Mouse (Mus musculus) layer of hippocampus, adult 9-11 months (tissue): ENCODE measurements around the gene Rbms3.

ENCODE experiments used
- DNase-seq: peaks from one replicate; pipeline ENCODE4 v3.0.0; 2022

Gene Rbms3

GRCm38 (mm10) chr9:117029953-117030352 is 599.8 kb downstream of the Rbms3 start:
- no peak for DNase-seq

GRCm38 (mm10) chr9:117028586-117028985 is 601.1 kb downstream of the Rbms3 start:
- DNase-seq: no peak

- DNase-seq: no peak
Measured at GRCm38 (mm10) chr9:117022086-117022485, 607.6 kb downstream of the Rbms3 start.

- no peak for DNase-seq
Measured at GRCm38 (mm10) chr9:117021506-117021905, 608.2 kb downstream of the Rbms3 start.

- DNase-seq: no peak
Measured at GRCm38 (mm10) chr9:117020216-117020615, 609.5 kb downstream of the Rbms3 start.

GRCm38 (mm10) chr9:117018741-117019163 is 611.0 kb downstream of the Rbms3 start:
- peak; percentile 4 for DNase-seq

GRCm38 (mm10) chr9:117018301-117018700 is 611.4 kb downstream of the Rbms3 start:
- no peak for DNase-seq

- no peak for DNase-seq
Measured at GRCm38 (mm10) chr9:117016605-117017319, 613.0 kb downstream of the Rbms3 start.

GRCm38 (mm10) chr9:117013386-117013785 is 616.3 kb downstream of the Rbms3 start:
- no peak for DNase-seq

GRCm38 (mm10) chr9:117010801-117011200 is 618.9 kb downstream of the Rbms3 start:
- no peak for DNase-seq

GRCm38 (mm10) chr9:117008194-117008593 is 621.5 kb downstream of the Rbms3 start:
- DNase-seq: no peak

- DNase-seq: no peak
Measured at GRCm38 (mm10) chr9:117002083-117002482, 627.6 kb downstream of the Rbms3 start.

- no peak for DNase-seq
Measured at GRCm38 (mm10) chr9:116999186-116999585, 630.5 kb downstream of the Rbms3 start.

GRCm38 (mm10) chr9:116990321-116990720 is 639.4 kb downstream of the Rbms3 start:
- no peak for DNase-seq

GRCm38 (mm10) chr9:116980801-116981200 is 648.9 kb downstream of the Rbms3 start:
- no peak for DNase-seq

GRCm38 (mm10) chr9:116977428-116977827 is 652.3 kb downstream of the Rbms3 start:
- no peak for DNase-seq

GRCm38 (mm10) chr9:116976575-116977408 is 652.9 kb downstream of the Rbms3 start:
- peak; percentile 43 for DNase-seq

- no peak for DNase-seq
Measured at GRCm38 (mm10) chr9:116975269-116975668, 654.4 kb downstream of the Rbms3 start.

- no peak for DNase-seq
Measured at GRCm38 (mm10) chr9:116974134-116974533, 655.6 kb downstream of the Rbms3 start.

- DNase-seq: no peak
Measured at GRCm38 (mm10) chr9:116973594-116973993, 656.1 kb downstream of the Rbms3 start.

GRCm38 (mm10) chr9:116967317-116967716 is 662.4 kb downstream of the Rbms3 start:
- DNase-seq: no peak

GRCm38 (mm10) chr9:116965691-116966090 is 664.0 kb downstream of the Rbms3 start:
- no peak for DNase-seq

- no peak for DNase-seq
Measured at GRCm38 (mm10) chr9:116956156-116956555, 673.6 kb downstream of the Rbms3 start.

GRCm38 (mm10) chr9:116948211-116948610 is 681.5 kb downstream of the Rbms3 start:
- no peak for DNase-seq
